Mouse (Mus musculus) midbrain, embryonic 14.5 days (tissue): ENCODE measurements at regions not wholly inside any gene's neighbourhood (a gene's known extent, or its start where the extent isn't known, plus 50 kb on each side); places are given as distances from the start of the nearest gene placed in this dataset.
"Not testable (repeated sequence)": the region's sequence is repeated elsewhere in the genome, so short reads cannot be mapped to it uniquely, and the experiment has no call there.

Experiments used
- ATAC-seq: fragments of 200-750 bp; cut with Nextera tagmentation; 2 replicates; pipeline ENCODE4 v1.8.0; 2017; ENCODE audit warnings: moderate number of reproducible peaks, moderate library complexity; ENCODE audit not compliant: low FRiP score, low TSS enrichment
- DNase-seq: peaks from one replicate; pipeline ENCODE4 v3.0.0-alpha.2; 2015
- H3K27ac ChIP-seq: fragments of 300-500 bp; sonication (generic); replicated peaks from 2 replicates; pipeline ENCODE4 v1.5.1; 2014; ENCODE audit warnings: mild to moderate bottlenecking, low read depth, low read length, moderate library complexity
- H3K27me3 ChIP-seq: fragments of 300-500 bp; sonication (generic); 2 replicates; pipeline ENCODE4 v1.6.1; 2014; ENCODE audit warnings: low read length, control low read depth, mixed read lengths; ENCODE audit not compliant: control insufficient read depth, insufficient read depth
- H3K36me3 ChIP-seq: fragments of 300-500 bp; sonication (generic); 2 replicates; pipeline ENCODE4 v1.6.1; 2014; ENCODE audit warnings: low read length, control low read depth; ENCODE audit not compliant: control insufficient read depth, insufficient read depth
- H3K4me1 ChIP-seq: fragments of 300-500 bp; sonication (generic); 2 replicates; pipeline ENCODE4 v1.6.1; 2014; ENCODE audit warnings: mild to moderate bottlenecking, antibody characterized with exemption, low read length, control low read depth; ENCODE audit not compliant: control insufficient read depth, insufficient read depth
- H3K4me2 ChIP-seq: fragments of 300-500 bp; sonication (generic); 2 replicates; pipeline ENCODE4 v1.6.1; 2014; ENCODE audit warnings: mild to moderate bottlenecking, low read length, moderate library complexity
- H3K4me3 ChIP-seq: fragments of 300-500 bp; sonication (generic); replicated peaks from 2 replicates; pipeline ENCODE4 v1.5.1; 2014; ENCODE audit warnings: low read depth, low read length
- H3K9ac ChIP-seq: fragments of 300-500 bp; sonication (generic); replicated peaks from 2 replicates; pipeline ENCODE4 v1.6.1; 2014; ENCODE audit warnings: mild to moderate bottlenecking, low read length, moderate library complexity
- H3K9me3 ChIP-seq: fragments of 300-500 bp; sonication (generic); 2 replicates; pipeline ENCODE4 v1.6.1; 2016; ENCODE audit warnings: low read length, control low read depth, mixed read lengths; ENCODE audit not compliant: control insufficient read depth
- WGBS: fragments of 180-500 bp; shearing (Covaris S2); extraction: QIAGEN DNeasy Blood & Tissue Kit; methylation state at CpG from one replicate; pipeline ENCODE4 v1.1.7; 2014; 5-methylcytosine and 5-hydroxymethylcytosine counted together

DNA sequence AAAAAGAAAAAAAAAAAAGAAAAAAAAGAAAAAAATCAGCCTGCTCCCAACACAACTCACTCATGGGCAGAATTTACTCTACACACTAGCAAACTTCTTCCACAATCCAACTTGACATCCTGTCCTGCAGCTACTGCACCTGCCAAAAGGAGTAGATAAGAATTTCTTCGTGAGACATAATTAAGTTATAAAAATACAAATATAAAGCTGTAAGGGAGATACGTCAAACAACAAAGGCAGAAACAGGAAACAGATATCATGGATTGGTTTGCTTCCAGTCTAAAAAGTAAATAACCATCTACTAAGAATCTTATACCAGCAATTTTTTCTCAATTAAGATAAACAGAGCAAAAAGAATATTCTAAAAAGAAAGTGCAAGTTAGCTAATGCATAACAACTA lies 390.3 kb downstream of the Pih1d3 start:
- Histone ChIP-seq H3K4me1 (no peaks in the 10 kb centered on the region), H3K4me3 (no peak overlapping the region), H3K27ac (no peak overlapping the region), H3K4me2 (no peak overlapping the region), H3K27me3 (no peaks in the 10 kb centered on the region), H3K9ac (no peak overlapping the region), H3K9me3 (no peaks in the 10 kb centered on the region), H3K36me3 (no peaks in the 10 kb centered on the region)
- 87% methylated on average over 2 of the region's 2 CpGs for WGBS
- ATAC-seq (no peak), DNase-seq (no peak)

DNA sequence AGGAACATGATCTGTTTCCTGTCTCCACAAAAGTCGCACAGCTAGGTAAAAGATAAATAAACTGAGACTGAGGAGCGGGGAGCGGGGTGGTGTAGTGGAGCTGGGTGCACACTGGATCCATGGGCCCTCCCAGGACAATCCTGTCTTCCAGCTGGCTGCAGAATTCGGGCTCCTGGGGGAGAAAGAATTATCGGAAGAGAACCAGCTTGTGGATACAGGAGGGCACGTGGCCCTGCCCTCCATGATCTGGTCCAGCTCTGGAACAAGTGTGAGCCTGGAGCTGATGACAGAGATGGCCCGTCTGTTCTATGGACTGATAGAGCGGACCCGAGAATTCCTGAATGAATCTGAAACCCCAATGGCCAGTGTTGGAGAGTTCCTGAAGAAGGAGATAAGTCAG lies 392.6 kb downstream of the Pih1d3 start:
- not testable (repeated sequence) for H3K36me3 ChIP-seq, H3K27ac ChIP-seq, H3K27me3 ChIP-seq, H3K4me1 ChIP-seq, H3K4me3 ChIP-seq, H3K9ac ChIP-seq, ATAC-seq, DNase-seq, H3K9me3 ChIP-seq, H3K4me2 ChIP-seq
- WGBS: 91% methylated on average over 4 of the region's 9 CpGs

DNA sequence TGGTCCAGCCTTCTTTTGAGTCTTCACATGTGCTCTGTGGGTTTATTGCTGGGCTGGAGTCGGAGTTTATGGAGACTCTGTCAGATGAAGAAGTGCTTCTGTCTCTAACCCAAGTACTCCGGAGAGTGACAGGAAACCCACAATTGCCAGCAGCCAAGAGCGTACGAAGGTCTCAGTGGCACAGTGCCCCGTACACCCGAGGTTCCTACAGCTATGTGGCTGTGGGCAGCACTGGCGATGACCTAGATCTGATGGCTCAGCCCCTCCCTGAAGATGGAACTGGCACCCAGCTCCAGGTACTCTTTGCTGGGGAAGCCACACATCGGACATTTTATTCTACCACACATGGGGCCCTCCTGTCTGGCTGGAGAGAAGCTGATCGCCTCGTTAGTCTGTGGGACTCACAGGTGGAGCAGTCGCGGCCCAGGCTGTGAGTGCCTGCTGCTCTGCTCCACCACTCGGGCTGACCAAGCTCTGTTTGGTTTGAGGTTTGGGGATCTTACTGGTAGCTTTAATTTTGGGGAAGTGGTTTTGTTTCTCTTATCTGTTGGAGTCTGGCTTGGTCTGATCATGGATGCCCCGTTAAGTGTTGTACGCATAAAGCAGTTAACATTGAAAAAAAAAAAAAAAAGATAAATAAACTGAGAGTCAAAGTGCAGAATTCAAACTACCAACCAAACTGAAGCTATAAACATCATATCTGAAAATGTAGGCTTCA lies 393.8 kb downstream of the Pih1d3 start:
- DNase-seq: not testable (repeated sequence)
- 97% methylated on average over 13 of the region's 15 CpGs for WGBS

DNA sequence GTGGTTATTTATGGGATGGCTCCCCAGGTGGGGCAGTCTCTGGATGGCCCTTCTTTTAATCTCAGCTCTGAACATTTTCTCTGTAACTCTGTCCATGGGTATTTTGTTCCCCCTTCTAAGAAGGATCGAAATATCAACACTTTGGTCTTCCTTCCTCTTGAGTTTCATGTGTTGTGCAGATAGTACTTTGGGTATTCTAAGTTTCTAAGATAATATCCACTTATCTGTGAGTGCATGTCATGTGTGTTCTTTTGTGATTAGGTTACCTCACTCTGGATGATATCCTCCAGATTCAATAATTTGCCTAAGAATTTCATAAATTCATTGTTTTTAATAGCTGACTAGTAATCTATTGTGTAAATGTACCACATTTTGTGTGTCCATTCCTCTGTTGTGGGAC lies 411.7 kb downstream of the Pih1d3 start:
- Histone ChIP-seq H3K27ac (no peak overlapping the region), H3K4me1 (no peaks in the 10 kb centered on the region), H3K36me3 (no peaks in the 10 kb centered on the region), H3K9ac (no peak overlapping the region), H3K27me3 (no peaks in the 10 kb centered on the region), H3K4me2 (no peak overlapping the region), H3K4me3 (no peak overlapping the region), H3K9me3 (no peaks in the 10 kb centered on the region)
- 84% methylated on average over 1 of the region's 1 CpGs for WGBS
- DNase-seq (no peak), ATAC-seq (no peak)

More for the DNA sequence above, 393.8 kb downstream of the Pih1d3 start:
- H3K4me3 ChIP-seq, H3K4me1 ChIP-seq, H3K36me3 ChIP-seq, H3K27me3 ChIP-seq, ATAC-seq, H3K9me3 ChIP-seq, H3K9ac ChIP-seq, H3K27ac ChIP-seq, H3K4me2 ChIP-seq: not testable (repeated sequence)

DNA sequence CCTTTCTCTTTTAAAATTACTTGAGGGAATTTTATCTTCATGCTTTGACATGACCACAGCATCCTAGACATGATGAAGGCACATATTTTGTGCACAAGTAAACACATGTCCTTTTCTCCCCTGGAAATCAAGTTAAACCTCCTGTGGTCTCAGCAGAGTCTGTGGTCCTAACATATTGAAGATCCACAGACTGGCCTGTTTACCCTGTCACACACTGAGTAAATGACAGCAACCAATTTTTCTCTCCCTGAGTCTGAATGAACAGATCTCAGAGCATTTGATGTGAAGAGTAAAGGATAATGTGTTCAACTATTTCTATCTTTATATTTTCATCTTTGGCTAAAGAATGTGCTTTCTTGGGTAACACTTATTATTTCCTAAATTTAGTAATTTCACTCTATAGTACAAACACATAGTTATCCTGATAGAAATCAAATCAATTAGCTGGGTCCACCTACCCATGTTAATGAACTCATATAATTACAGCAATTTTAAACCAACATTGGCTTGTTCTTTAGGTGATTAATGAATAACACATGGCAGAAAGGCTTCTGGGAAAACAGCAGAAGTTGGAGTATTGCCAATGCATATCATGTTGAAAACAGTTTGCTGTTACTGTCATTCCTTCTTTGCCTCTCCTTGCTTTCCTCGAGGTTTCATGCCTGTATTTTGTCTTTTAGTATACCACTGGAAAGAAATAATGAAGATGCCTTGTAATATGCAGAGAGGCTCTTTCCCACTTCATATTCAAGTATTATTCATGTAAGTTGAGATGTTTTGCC lies 414.1 kb downstream of the Pih1d3 start:
- Histone ChIP-seq H3K4me1 (no peaks in the 10 kb centered on the region), H3K27me3 (no peaks in the 10 kb centered on the region), H3K9ac (no peak overlapping the region), H3K4me3 (no peak overlapping the region), H3K4me2 (no peak overlapping the region), H3K9me3 (no peaks in the 10 kb centered on the region), H3K36me3 (no peaks in the 10 kb centered on the region), H3K27ac (no peak overlapping the region)
- peak; percentile 43 for DNase-seq
- ATAC-seq: no peak
- WGBS: 61% methylated on average over 1 of the region's 1 CpGs

DNA sequence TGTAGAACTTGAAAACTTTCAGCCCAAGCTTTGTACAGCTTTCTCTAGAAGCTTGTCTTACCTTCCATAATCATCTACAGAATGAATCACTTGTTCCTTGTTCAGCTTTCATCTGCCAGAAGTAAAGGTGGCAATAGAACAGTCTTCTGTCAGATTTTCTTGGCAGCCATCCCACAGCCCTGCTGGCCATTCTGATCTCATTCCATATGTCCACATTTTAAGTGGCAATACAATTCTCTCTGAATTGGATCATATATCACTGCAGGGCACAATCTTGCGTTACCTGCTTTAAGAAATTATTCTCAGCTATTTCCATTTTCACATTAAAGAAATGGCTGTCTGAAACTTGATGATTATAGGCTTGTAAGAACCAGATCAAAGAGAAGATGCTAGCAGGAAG lies 422.5 kb downstream of the Pih1d3 start:
- ATAC-seq (no peak), DNase-seq (peak; percentile 18)
- H3K4me3 ChIP-seq: no peak overlapping the region
- no peak overlapping the region for H3K9ac ChIP-seq
- WGBS: 76% methylated on average over 1 of the region's 1 CpGs
- H3K4me1 ChIP-seq: no peaks in the 10 kb centered on the region
- H3K4me2 ChIP-seq: no peak overlapping the region
- no peaks in the 10 kb centered on the region for H3K36me3 ChIP-seq
- no peaks in the 10 kb centered on the region for H3K27me3 ChIP-seq
- no peak overlapping the region for H3K27ac ChIP-seq
- no peaks in the 10 kb centered on the region for H3K9me3 ChIP-seq

DNA sequence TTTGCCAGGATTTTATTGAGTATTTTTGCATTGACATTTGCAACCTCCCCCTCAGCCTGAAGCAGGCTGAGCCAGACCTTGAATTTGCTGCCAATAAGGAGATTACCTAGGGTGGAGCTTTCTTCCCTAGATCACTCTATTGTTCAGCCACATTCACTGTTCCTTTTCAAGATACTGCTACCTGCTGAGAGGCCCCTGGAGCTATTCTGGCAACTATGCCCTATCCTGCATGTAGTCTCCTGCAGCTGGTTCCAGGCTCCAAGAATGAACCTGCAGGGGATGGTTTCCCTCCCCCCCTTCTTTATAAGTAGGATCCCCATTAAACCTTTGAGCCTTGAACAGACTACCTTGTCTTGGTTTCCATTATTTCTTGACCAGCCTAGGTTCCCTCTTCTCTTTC lies 455.9 kb downstream of the Pih1d3 start:
- Histone ChIP-seq H3K36me3 (no peaks in the 10 kb centered on the region), H3K4me1 (no peaks in the 10 kb centered on the region), H3K27me3 (no peaks in the 10 kb centered on the region), H3K4me2 (no peak overlapping the region), H3K9ac (no peak overlapping the region), H3K27ac (no peak overlapping the region), H3K9me3 (no peaks in the 10 kb centered on the region), H3K4me3 (no peak overlapping the region)
- no peak for ATAC-seq
- no peak for DNase-seq
